ENCODE assay signal across 17 mouse cellular contexts in the genomic region with DNA sequence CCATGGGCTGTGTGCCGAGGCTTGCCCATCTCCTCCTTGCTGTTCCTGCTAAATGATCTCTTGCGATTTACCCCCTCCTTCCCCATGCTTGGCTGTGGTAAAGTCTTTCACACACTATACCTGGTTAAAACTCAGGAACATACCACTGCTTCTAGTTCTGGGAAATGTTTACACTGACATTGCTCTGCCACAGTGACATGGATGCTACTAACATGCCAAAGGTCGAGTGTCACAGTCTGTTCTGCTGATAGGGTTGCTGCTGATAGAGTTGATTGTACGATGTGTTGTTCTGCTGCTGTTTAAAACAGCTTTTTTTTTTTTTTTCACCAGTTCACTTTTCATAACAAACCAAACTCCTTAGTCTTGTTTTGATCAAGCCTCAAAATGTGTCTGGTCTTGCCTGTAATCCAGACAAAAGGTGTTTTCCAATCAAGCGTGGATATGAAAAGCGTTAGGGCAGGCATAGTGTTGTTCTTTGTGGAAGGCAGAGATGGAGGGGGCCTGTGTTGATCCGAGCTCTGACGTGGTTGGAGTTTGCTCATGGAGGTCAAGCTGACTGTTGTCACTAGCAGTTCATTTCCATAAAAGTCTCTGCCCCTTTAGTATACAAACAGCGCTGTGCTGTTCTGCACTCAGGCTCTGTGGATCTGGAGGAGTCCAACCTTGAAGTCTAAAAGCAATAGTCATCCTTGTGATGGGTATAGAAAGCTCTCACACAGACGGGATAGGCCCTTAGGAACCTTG. TPM values are rescaled to one million over a fixed set of nuclear protein-coding genes. Genes with fewer than 3 reads are reported as not detected.
DNase-seq lines count a peak whose midpoint lies in the region; ATAC-seq and TF ChIP-seq lines count a peak whose summit lies in the region.
"Had no signal": no experiment of that assay in that cellular context is flagged by ENCODE, and none has a peak within 500 bp of the region (broad histone marks: within the 10 kb centered on the region; RNA-seq: fewer than 3 reads in every experiment).

No protein-coding gene starts in this region.

- no peaks in the 10 kb centered on the region for H3K4me1 ChIP-seq in forebrain, embryonic 14.5 days (ENCODE audit: control insufficient read depth, insufficient read depth, low read length)
- no peaks in the 10 kb centered on the region for H3K4me1 ChIP-seq in forebrain, embryonic 12.5 days
- H3K4me1 ChIP-seq in liver, embryonic 16.5 days (ENCODE audit: control insufficient read depth, low read depth, low read length): no peaks in the 10 kb centered on the region
- no peaks in the 10 kb centered on the region for H3K4me1 ChIP-seq in MEL (ENCODE audit: control insufficient read depth in 1 of 2, insufficient read depth in 2 of 2, low read length in 2 of 2)
- H3K4me1 ChIP-seq: embryonic facial prominence, embryonic 10.5 days; limb, embryonic 13.5 days had no signal

- no peaks in the 10 kb centered on the region for H3K79me2 ChIP-seq in MEL (ENCODE audit: control insufficient read depth, insufficient read depth, low read length, poor library complexity)

- H3K27ac ChIP-seq in forebrain, embryonic 14.5 days (ENCODE audit: low read depth, low read length): no peak overlapping the region
- no peak overlapping the region for H3K27ac ChIP-seq in forebrain, embryonic 12.5 days
- H3K27ac ChIP-seq in liver, embryonic 16.5 days (ENCODE audit: low read length): no peak overlapping the region; the same call in 1 of the 2 replicates
- no peak overlapping the region for H3K27ac ChIP-seq in MEL (ENCODE audit: control insufficient read depth, low read depth, low read length)
- H3K27ac ChIP-seq: embryonic facial prominence, embryonic 10.5 days; gastrocnemius, adult 2 months; layer of hippocampus, adult 2 months; limb, embryonic 13.5 days; macrophage had no signal

- no peak for TF ChIP-seq EP300 in MEL (IDR thresholded peaks at IDR 0.05; ENCODE audit: low read depth in 1 of 2, low read length in 2 of 2)

- peak; percentile 37; the same call in 1 of the 2 replicates for ATAC-seq in forebrain, embryonic 14.5 days
- ATAC-seq in forebrain, embryonic 12.5 days (ENCODE audit: low FRiP score): no peak
- peak; percentile 53 for ATAC-seq in liver, embryonic 16.5 days (ENCODE audit: low read depth)

- no peak overlapping the region for H3K4me2 ChIP-seq in forebrain, embryonic 14.5 days (ENCODE audit: low read length)
- no peak overlapping the region for H3K4me2 ChIP-seq in forebrain, embryonic 12.5 days
- no peak overlapping the region for H3K4me2 ChIP-seq in liver, embryonic 16.5 days (ENCODE audit: low read depth, low read length)
- H3K4me2 ChIP-seq: heart, embryonic 12.5 days; limb, embryonic 13.5 days had no signal

- 60% methylated on average over 10 of the region's 10 CpGs for WGBS in forebrain, embryonic 14.5 days
- 66% methylated on average over 10 of the region's 10 CpGs for WGBS in forebrain, embryonic 12.5 days
- WGBS in liver, embryonic 16.5 days (ENCODE audit: insufficient replicate concordance): 52% methylated on average over 10 of the region's 10 CpGs

- DNase-seq in forebrain, embryonic 14.5 days (ENCODE audit: low spot score): no peak
- DNase-seq in liver (no peak), MEL (ENCODE audit: low read depth, low spot score) (no peak)
- peak; percentile 64 for DNase-seq in lung, postnatal 10 days
- no peak for DNase-seq in spleen, postnatal 4 days (ENCODE audit: low spot score in 2 of 2)
- DNase-seq in embryo, embryonic 10.5 days (ENCODE audit: low spot score): no peak

- H3K9me3 ChIP-seq in forebrain, embryonic 14.5 days (replicated peaks; ENCODE audit: control insufficient read depth, low read length): no peaks in the 10 kb centered on the region
- H3K9me3 ChIP-seq in forebrain, embryonic 12.5 days: no peaks in the 10 kb centered on the region
- no peaks in the 10 kb centered on the region for H3K9me3 ChIP-seq in liver, embryonic 16.5 days (replicated peaks; ENCODE audit: control insufficient read depth, low read length)
- no peaks in the 10 kb centered on the region for H3K9me3 ChIP-seq in MEL (replicated peaks; ENCODE audit: insufficient read depth, low read length)
- H3K9me3 ChIP-seq: embryonic facial prominence, embryonic 10.5 days; G1E; heart, embryonic 12.5 days; limb, embryonic 13.5 days had no signal

- no peak overlapping the region for H3K9ac ChIP-seq in forebrain, embryonic 14.5 days (ENCODE audit: low read length)
- H3K9ac ChIP-seq in forebrain, embryonic 12.5 days: no peak overlapping the region
- no peak overlapping the region for H3K9ac ChIP-seq in liver, embryonic 16.5 days (ENCODE audit: low read depth, low read length)
- H3K9ac ChIP-seq in MEL (ENCODE audit: control insufficient read depth, low read depth, low read length, poor library complexity, severe bottlenecking): no peak overlapping the region
- H3K9ac ChIP-seq: heart, embryonic 12.5 days; limb, embryonic 13.5 days had no signal

- no peak for TF ChIP-seq RAD21 in MEL (IDR thresholded peaks at IDR 0.05; ENCODE audit: low read depth, low read length)

- no peaks in the 10 kb centered on the region for H3K36me3 ChIP-seq in forebrain, embryonic 14.5 days (ENCODE audit: control insufficient read depth, insufficient read depth, low read length)
- H3K36me3 ChIP-seq in forebrain, embryonic 12.5 days (replicated peaks): no peaks in the 10 kb centered on the region
- H3K36me3 ChIP-seq in liver, embryonic 16.5 days (ENCODE audit: control insufficient read depth, insufficient read depth): no peaks in the 10 kb centered on the region
- no peaks in the 10 kb centered on the region for H3K36me3 ChIP-seq in MEL (ENCODE audit: control insufficient read depth in 1 of 2, insufficient read depth in 2 of 2, low read length in 2 of 2)
- H3K36me3 ChIP-seq: embryonic facial prominence, embryonic 10.5 days; G1E; heart, embryonic 12.5 days; limb, embryonic 13.5 days had no signal

- TF ChIP-seq POLR2A in MEL (IDR thresholded peaks at IDR 0.05; ENCODE audit: control insufficient read depth in 1 of 2, insufficient read depth in 1 of 2, low read depth in 1 of 2, low read length in 2 of 2, poor library complexity in 1 of 2): no peak

- TF ChIP-seq CTCF in MEL (IDR thresholded peaks at IDR 0.05 in 2 of 3, conservative IDR thresholded peaks at IDR 0.05 in 1 of 3; ENCODE audit: control insufficient read depth in 1 of 3, insufficient read depth in 1 of 3, low read depth in 2 of 3, low read length in 3 of 3, poor library complexity in 1 of 3, severe bottlenecking in 1 of 3): no peak

- H3K27me3 ChIP-seq in forebrain, embryonic 14.5 days (replicated peaks; ENCODE audit: control insufficient read depth, insufficient read depth, low read length): no peaks in the 10 kb centered on the region
- H3K27me3 ChIP-seq in forebrain, embryonic 12.5 days: no peaks in the 10 kb centered on the region
- no peaks in the 10 kb centered on the region for H3K27me3 ChIP-seq in liver, embryonic 16.5 days (ENCODE audit: control insufficient read depth, insufficient read depth, low read depth, low read length)
- H3K27me3 ChIP-seq in MEL (ENCODE audit: control insufficient read depth in 1 of 2, insufficient read depth in 2 of 2, low read length in 2 of 2): no peaks in the 10 kb centered on the region; a peak in 1 of 4 replicates
- H3K27me3 ChIP-seq: heart, embryonic 12.5 days had no signal

- H3K4me3 ChIP-seq in forebrain, embryonic 14.5 days (ENCODE audit: low read depth, low read length): no peak overlapping the region
- no peak overlapping the region for H3K4me3 ChIP-seq in forebrain, embryonic 12.5 days (replicated peaks)
- no peak overlapping the region for H3K4me3 ChIP-seq in liver, embryonic 16.5 days (ENCODE audit: low read depth, low read length)
- no peak overlapping the region for H3K4me3 ChIP-seq in MEL (ENCODE audit: control insufficient read depth in 1 of 2, insufficient read depth in 1 of 2, low read depth in 2 of 2, low read length in 2 of 2)
- H3K4me3 ChIP-seq: embryonic facial prominence, embryonic 10.5 days; gastrocnemius, adult 2 months; heart, embryonic 12.5 days; layer of hippocampus, adult 2 months; limb, embryonic 13.5 days; myocyte had no signal

TF ChIP-seq in MEL, 35 proteins besides CTCF, POLR2A, EP300 and RAD21:
- TF ChIP-seq ZNF384 (IDR thresholded peaks at IDR 0.05; ENCODE audit: low read depth, low read length): 0 out of 2 replicates have a peak, but pooled peaks have one; percentile 11
- TF ChIP-seq MAX (IDR thresholded peaks at IDR 0.05; ENCODE audit: low read length): no peak

RNA-seq across cellular contexts. Expression of gene Rxylt1, which starts 8.9 kb away (rescaled TPM):
- 30.6 and 34.6 TPM in 2 replicates for polyA plus RNA-seq in forebrain, embryonic 14.5 days (2014; fragmentation: Nextera tagmentation; extraction: Ambion mirVana)
- polyA plus RNA-seq in forebrain, embryonic 12.5 days (2016; fragmentation: Nextera tagmentation; extraction: Ambion mirVana): 28.1 and 36.7 TPM in 2 replicates
- 9.9 and 11.4 TPM in 2 replicates for polyA plus RNA-seq in liver, embryonic 16.5 days (2015; fragmentation: Nextera tagmentation; extraction: Ambion mirVana)
- 24.3 and 30.6 TPM in 2 replicates for total RNA-seq in MEL (2012; rRNA removed)
- polyA plus RNA-seq in MEL (2012; ENCODE audit: insufficient read depth in 1 of 2, insufficient read length in 2 of 2, low read depth in 1 of 2, low replicate concordance in 2 of 2, missing spikeins in 1 of 2): 10 to 100 TPM in 1 of 2 experiments, not detected in 1; 26.1 TPM

RNA-seq across cellular contexts. Expression of gene Srgap1, which starts 58.9 kb away (rescaled TPM):
- 15.3 and 23.8 TPM in 2 replicates for polyA plus RNA-seq in forebrain, embryonic 14.5 days (2014; fragmentation: Nextera tagmentation; extraction: Ambion mirVana)
- 20.7 and 22.2 TPM in 2 replicates for polyA plus RNA-seq in forebrain, embryonic 12.5 days (2016; fragmentation: Nextera tagmentation; extraction: Ambion mirVana)
- polyA plus RNA-seq in liver, embryonic 16.5 days (2015; fragmentation: Nextera tagmentation; extraction: Ambion mirVana): 1.1 TPM in 2 replicates
- not detected in 2 replicates for total RNA-seq in MEL (2012; rRNA removed)
- not detected for polyA plus RNA-seq in MEL (2012; ENCODE audit: insufficient read depth in 1 of 2, insufficient read length in 2 of 2, low read depth in 1 of 2, low replicate concordance in 2 of 2, missing spikeins in 1 of 2)
- total RNA-seq: granulocyte monocyte progenitor cell, adult 5-6 weeks had no signal
- polyA plus RNA-seq: G1E had no signal
